Mouse (Mus musculus) neural tube, embryonic 13.5 days (tissue): ENCODE results near the gene Stk4. TPM values are rescaled to one million over a fixed set of nuclear protein-coding genes. Genes with fewer than 3 reads are reported as not detected.

Experiments used
- ATAC-seq: fragments of 200-750 bp; cut with Nextera tagmentation; 2 replicates; pipeline ENCODE4 v1.8.0; 2017; ENCODE audit warnings: low read depth, mild to moderate bottlenecking, moderate TSS enrichment, moderate library complexity
- H3K27ac ChIP-seq: fragments of 300-500 bp; sonication (generic); replicated peaks from 2 replicates; pipeline ENCODE4 v1.5.1; 2015; ENCODE audit warnings: moderate library complexity, mild to moderate bottlenecking, inconsistent platforms
- H3K27me3 ChIP-seq: fragments of 300-500 bp; sonication (generic); 2 replicates; pipeline ENCODE4 v1.6.1; 2015; ENCODE audit warnings: mild to moderate bottlenecking, inconsistent platforms
- H3K36me3 ChIP-seq: fragments of 300-500 bp; sonication (generic); 2 replicates; pipeline ENCODE4 v1.6.1; 2015; ENCODE audit warnings: mild to moderate bottlenecking, inconsistent platforms
- H3K4me1 ChIP-seq: fragments of 300-500 bp; sonication (generic); replicated peaks from 2 replicates; pipeline ENCODE4 v1.6.1; 2015; ENCODE audit warnings: inconsistent platforms
- H3K4me2 ChIP-seq: fragments of 300-500 bp; sonication (generic); 2 replicates; pipeline ENCODE4 v1.6.1; 2015; ENCODE audit warnings: inconsistent platforms, mild to moderate bottlenecking, moderate library complexity
- H3K4me3 ChIP-seq: fragments of 300-500 bp; sonication (generic); 2 replicates; pipeline ENCODE4 v1.5.1; 2015; ENCODE audit warnings: mild to moderate bottlenecking, inconsistent platforms
- H3K9ac ChIP-seq: fragments of 300-500 bp; sonication (generic); 2 replicates; pipeline ENCODE4 v1.6.1; 2015; ENCODE audit warnings: moderate library complexity, mild to moderate bottlenecking, inconsistent platforms
- H3K9me3 ChIP-seq: fragments of 300-500 bp; sonication (generic); 2 replicates; pipeline ENCODE4 v1.6.1; 2016; ENCODE audit warnings: inconsistent platforms
- WGBS: fragments of 180-500 bp; shearing (Covaris S2); methylation state at CpG from one replicate; pipeline ENCODE4 v1.1.7; 2015; 5-methylcytosine and 5-hydroxymethylcytosine counted together
- polyA plus RNA-seq: library from polyadenylated mRNA; unstranded; fragments of >200 nt; fragmentation: Nextera tagmentation; extraction: Ambion mirVana; gene quantifications from 2 replicates; pipeline ENCODE4 v1.2.1, GENCODE M21; 2015

Gene Stk4
- polyA plus RNA-seq, 1 experiment from 2014 or later = 21.2 TPM

- H3K4me2 ChIP-seq = no peak overlapping the region
- no peak overlapping the region for H3K4me3 ChIP-seq
- ATAC-seq = no peak
- no peaks in the 10 kb centered on the region for H3K27me3 ChIP-seq
- no peak overlapping the region for H3K9ac ChIP-seq
- H3K36me3 ChIP-seq = peaks cover 92% of the 10 kb centered on the region
- H3K27ac ChIP-seq = no peak overlapping the region
- no peaks in the 10 kb centered on the region for H3K9me3 ChIP-seq
- H3K4me1 ChIP-seq = no peaks in the 10 kb centered on the region
- 90% methylated on average over 19 of the region's 19 CpGs for WGBS
Measured at GRCm38 (mm10) chr2:164083609-164084341, 13.7 kb downstream of the Stk4 start.

GRCm38 (mm10) chr2:164084342-164084700, 14.2 kb downstream of the Stk4 start:
- H3K4me3 ChIP-seq = no peak overlapping the region
- H3K9me3 ChIP-seq = no peaks in the 10 kb centered on the region
- no peak for ATAC-seq
- H3K27ac ChIP-seq = no peak overlapping the region
- 92% methylated on average over 7 of the region's 7 CpGs for WGBS
- H3K36me3 ChIP-seq = peaks cover 96% of the 10 kb centered on the region
- no peak overlapping the region for H3K9ac ChIP-seq
- no peaks in the 10 kb centered on the region for H3K27me3 ChIP-seq
- no peaks in the 10 kb centered on the region for H3K4me1 ChIP-seq
- no peak overlapping the region for H3K4me2 ChIP-seq

GRCm38 (mm10) chr2:164087416-164088017, 17.4 kb downstream of the Stk4 start:
- WGBS = 93% methylated on average over 6 of the region's 6 CpGs
- Histone ChIP-seq H3K9me3 (no peaks in the 10 kb centered on the region), H3K36me3 (peaks cover 75% of the 10 kb centered on the region), H3K4me1 (no peaks in the 10 kb centered on the region), H3K4me3 (no peak overlapping the region), H3K4me2 (no peak overlapping the region), H3K9ac (no peak overlapping the region), H3K27ac (no peak overlapping the region), H3K27me3 (no peaks in the 10 kb centered on the region)
- ATAC-seq = no peak

- Histone ChIP-seq H3K4me3 (no peak overlapping the region), H3K9me3 (no peaks in the 10 kb centered on the region), H3K9ac (no peak overlapping the region), H3K4me2 (no peak overlapping the region), H3K27me3 (no peaks in the 10 kb centered on the region), H3K27ac (no peak overlapping the region), H3K36me3 (peaks cover 59% of the 10 kb centered on the region), H3K4me1 (no peaks in the 10 kb centered on the region)
- no peak for ATAC-seq
- WGBS = 92% methylated on average over 4 of the region's 4 CpGs
Measured at GRCm38 (mm10) chr2:164089508-164089907, 19.4 kb downstream of the Stk4 start.

GRCm38 (mm10) chr2:164094152-164094551, 24.0 kb downstream of the Stk4 start:
- no peaks in the 10 kb centered on the region for H3K27me3 ChIP-seq
- H3K4me1 ChIP-seq = no peaks in the 10 kb centered on the region
- WGBS = 88% methylated on average over 7 of the region's 7 CpGs
- H3K4me3 ChIP-seq = no peak overlapping the region
- no peak for ATAC-seq
- no peaks in the 10 kb centered on the region for H3K9me3 ChIP-seq
- H3K9ac ChIP-seq = no peak overlapping the region
- peaks cover 46% of the 10 kb centered on the region for H3K36me3 ChIP-seq
- H3K27ac ChIP-seq = no peak overlapping the region
- no peak overlapping the region for H3K4me2 ChIP-seq

- no peak overlapping the region for H3K27ac ChIP-seq
- H3K4me3 ChIP-seq = no peak overlapping the region
- no peak overlapping the region for H3K4me2 ChIP-seq
- H3K4me1 ChIP-seq = no peaks in the 10 kb centered on the region
- H3K27me3 ChIP-seq = no peaks in the 10 kb centered on the region
- no peak overlapping the region for H3K9ac ChIP-seq
- WGBS = 93% methylated on average over 11 of the region's 11 CpGs
- H3K9me3 ChIP-seq = no peaks in the 10 kb centered on the region
- ATAC-seq = no peak
- H3K36me3 ChIP-seq = peaks cover 73% of the 10 kb centered on the region
Measured at GRCm38 (mm10) chr2:164098603-164099250, 28.6 kb downstream of the Stk4 start.

- H3K4me1 ChIP-seq = peaks cover 12% of the 10 kb centered on the region
- H3K27me3 ChIP-seq = no peaks in the 10 kb centered on the region
- no peak overlapping the region for H3K27ac ChIP-seq
- WGBS = 81% methylated on average over 1 of the region's 1 CpGs
- H3K4me3 ChIP-seq = no peak overlapping the region
- ATAC-seq = no peak
- H3K9me3 ChIP-seq = no peaks in the 10 kb centered on the region
- peaks cover 63% of the 10 kb centered on the region for H3K36me3 ChIP-seq
- H3K9ac ChIP-seq = no peak overlapping the region
- H3K4me2 ChIP-seq = no peak overlapping the region
Measured at GRCm38 (mm10) chr2:164101936-164102335, 31.8 kb downstream of the Stk4 start.

- Histone ChIP-seq H3K36me3 (peaks cover 62% of the 10 kb centered on the region), H3K4me1 (peaks cover 16% of the 10 kb centered on the region), H3K4me2 (no peak overlapping the region), H3K9ac (no peak overlapping the region), H3K4me3 (no peak overlapping the region), H3K27me3 (no peaks in the 10 kb centered on the region), H3K9me3 (no peaks in the 10 kb centered on the region), H3K27ac (no peak overlapping the region)
- no peak for ATAC-seq
- 82% methylated on average over 3 of the region's 3 CpGs for WGBS
Measured at GRCm38 (mm10) chr2:164102366-164102765, 32.2 kb downstream of the Stk4 start.

GRCm38 (mm10) chr2:164103501-164103900, 33.4 kb downstream of the Stk4 start:
- H3K9ac ChIP-seq = no peak overlapping the region
- 37% methylated on average over 4 of the region's 4 CpGs for WGBS
- no peak overlapping the region for H3K4me2 ChIP-seq
- peaks cover 52% of the 10 kb centered on the region for H3K36me3 ChIP-seq
- no peaks in the 10 kb centered on the region for H3K27me3 ChIP-seq
- no peaks in the 10 kb centered on the region for H3K9me3 ChIP-seq
- H3K4me3 ChIP-seq = no peak overlapping the region
- H3K27ac ChIP-seq = no peak overlapping the region
- ATAC-seq = no peak
- H3K4me1 ChIP-seq = peaks cover 26% of the 10 kb centered on the region

- Histone ChIP-seq H3K4me3 (no peak overlapping the region), H3K4me2 (no peak overlapping the region), H3K9me3 (no peaks in the 10 kb centered on the region), H3K4me1 (peaks cover 30% of the 10 kb centered on the region), H3K9ac (0 out of 2 replicates have a peak overlapping the region, but pooled peaks have one; percentile 9), H3K36me3 (peaks cover 32% of the 10 kb centered on the region), H3K27ac (no peak overlapping the region), H3K27me3 (no peaks in the 10 kb centered on the region)
- ATAC-seq = no peak
- WGBS = 78% methylated on average over 14 of the region's 14 CpGs
Measured at GRCm38 (mm10) chr2:164106287-164107035, 36.3 kb downstream of the Stk4 start.

GRCm38 (mm10) chr2:164107125-164107874, 37.2 kb downstream of the Stk4 start:
- peaks cover 30% of the 10 kb centered on the region for H3K4me1 ChIP-seq
- no peaks in the 10 kb centered on the region for H3K27me3 ChIP-seq
- no peak overlapping the region for H3K4me3 ChIP-seq
- ATAC-seq = no peak
- H3K36me3 ChIP-seq = peaks cover 29% of the 10 kb centered on the region; the same call in 1 of the 2 replicates
- 0 out of 2 replicates have a peak overlapping the region, but pooled peaks have one; percentile 17 for H3K9ac ChIP-seq
- H3K27ac ChIP-seq = peak overlapping the region; percentile 23; the same call in 1 of the 2 replicates
- no peaks in the 10 kb centered on the region for H3K9me3 ChIP-seq
- no peak overlapping the region for H3K4me2 ChIP-seq
- 45% methylated on average over 16 of the region's 16 CpGs for WGBS
